Mouse (Mus musculus): Measurements from ENCODE around the gene Prkci. TPM values are rescaled to one million over a fixed set of nuclear protein-coding genes. Genes with fewer than 3 reads are reported as not detected.
A peak's percentile ranks its signal among the peaks of the same experiment; 100 is the strongest.

Gene Prkci
- total RNA-seq, 2 experiments from 2014 or later = 13.4 to 18.5 TPM

DNA sequence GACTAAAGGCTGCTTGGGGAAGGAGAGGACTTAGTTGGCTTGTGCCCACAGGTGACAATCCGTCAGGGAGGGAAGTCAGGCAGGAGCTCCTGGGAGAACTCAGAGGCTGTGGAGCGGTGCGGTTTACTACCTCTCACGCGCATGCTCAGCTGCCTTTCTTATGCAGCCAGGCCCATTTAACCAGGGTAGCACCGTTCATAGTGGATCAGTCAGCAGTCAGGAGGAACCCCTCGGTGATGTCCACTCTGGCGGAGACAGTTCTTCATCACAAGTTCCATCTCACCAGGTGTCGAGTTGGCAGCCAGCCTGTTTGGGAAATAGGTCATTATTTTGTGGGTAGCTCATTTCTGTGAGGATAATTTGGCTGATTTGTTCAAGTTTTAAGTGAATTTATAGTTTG is 36.1 kb downstream of the Prkci start:
- intact Hi-C loops (cut with DNase I) = no loop called here
- DNase-seq (ENCODE audit: low spot score) = no peak

DNA sequence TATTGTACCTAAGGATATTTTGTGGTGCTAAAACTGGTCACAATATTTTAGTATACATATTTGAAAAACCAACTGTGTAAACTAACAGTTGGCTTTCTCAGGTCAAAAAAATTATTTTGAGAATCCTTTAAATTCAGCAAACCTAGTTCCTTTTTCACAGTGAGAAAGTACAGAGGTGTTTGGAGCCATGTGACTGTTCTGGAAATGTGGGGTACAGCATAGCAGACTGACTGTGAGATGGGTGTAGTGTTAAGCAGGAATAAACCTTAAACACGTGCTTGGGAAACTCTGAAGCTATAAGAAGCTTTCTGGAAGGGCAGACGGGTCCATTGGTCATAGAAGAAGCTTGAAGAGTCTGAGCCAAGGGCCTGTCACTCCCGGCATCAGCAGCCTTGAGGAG is 38.1 kb downstream of the Prkci start:
- intact Hi-C loops (cut with DNase I) = no loop called here
- no peak for DNase-seq (ENCODE audit: low spot score)

DNA sequence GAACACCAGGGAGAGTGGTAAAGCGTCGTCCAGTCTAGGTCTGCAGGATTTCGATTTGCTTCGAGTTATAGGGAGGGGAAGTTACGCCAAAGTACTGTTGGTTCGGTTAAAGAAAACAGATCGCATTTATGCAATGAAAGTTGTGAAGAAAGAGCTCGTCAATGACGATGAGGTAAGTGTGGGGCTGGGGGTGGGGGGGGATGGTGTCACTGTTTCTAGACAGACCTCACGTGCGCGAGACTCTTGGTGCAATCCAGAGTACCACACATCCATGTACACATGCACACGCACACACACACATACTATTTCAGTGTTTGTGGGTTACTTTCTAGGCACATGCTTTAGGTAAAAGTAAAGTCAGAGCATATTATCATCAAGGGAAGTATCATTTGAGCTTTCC is 42.3 kb downstream of the Prkci start:
- intact Hi-C loops (cut with DNase I) = no loop called here
- DNase-seq (ENCODE audit: low spot score) = no peak

DNA sequence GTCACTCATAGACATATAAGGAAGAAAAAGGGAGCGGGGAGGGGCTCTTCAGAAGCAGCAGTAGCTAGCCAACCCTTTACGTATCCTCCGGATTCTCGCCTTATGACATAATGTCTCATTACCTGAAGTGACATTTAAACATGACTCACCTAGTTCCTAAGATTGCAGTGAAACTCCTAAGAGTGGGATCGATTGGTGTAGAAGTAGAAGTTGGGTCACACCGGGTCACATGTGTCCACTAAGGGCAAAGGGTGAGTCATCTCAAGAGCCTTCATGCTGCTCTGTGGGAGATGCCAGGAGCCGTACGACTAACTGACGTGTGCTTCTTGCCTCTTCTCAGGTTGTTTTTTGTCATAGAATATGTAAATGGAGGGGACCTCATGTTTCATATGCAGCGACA is 43.1 kb downstream of the Prkci start:
- DNase-seq (ENCODE audit: low spot score) = no peak
- intact Hi-C loops (cut with DNase I) = no loop called here

DNA sequence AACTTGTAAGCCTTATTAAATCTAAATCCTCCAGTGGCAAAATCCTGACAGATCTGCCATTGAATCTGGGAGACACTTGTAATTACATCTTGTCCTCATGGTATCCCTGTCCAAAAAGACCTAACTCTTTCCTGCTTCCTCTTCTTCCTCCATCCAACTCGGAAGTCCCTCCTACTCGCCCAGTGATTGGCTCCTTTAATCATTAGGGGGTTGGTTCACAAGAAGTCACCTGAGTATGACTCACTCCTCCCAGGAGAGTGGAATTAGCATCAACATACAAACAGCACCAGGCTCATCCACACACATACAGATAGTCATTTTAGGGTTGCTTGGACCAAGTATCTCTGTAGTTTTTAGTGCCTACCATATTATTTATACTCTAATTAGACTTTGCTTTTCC is 47.4 kb downstream of the Prkci start:
- intact Hi-C loops (cut with DNase I) = no loop called here

DNA sequence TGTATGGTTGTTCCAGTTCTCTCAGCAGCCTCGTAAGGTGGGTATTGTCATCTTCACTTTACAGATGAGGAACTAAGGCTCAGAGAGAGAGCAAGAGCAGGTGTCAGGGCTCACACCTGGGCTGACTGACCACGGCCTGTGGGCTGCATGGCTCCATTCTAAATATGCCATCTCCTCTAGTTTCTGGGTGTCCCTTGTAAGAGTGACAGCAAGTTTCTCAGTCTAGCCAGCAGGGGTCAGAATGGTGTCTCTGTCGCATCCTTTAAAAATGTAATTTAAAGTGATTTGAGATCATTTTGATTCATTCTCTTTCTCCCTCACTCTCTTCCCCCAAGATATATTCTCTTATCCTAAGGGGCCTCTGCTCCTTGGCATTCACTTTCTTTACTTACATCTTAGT is 51.7 kb downstream of the Prkci start:
- no peak for DNase-seq (ENCODE audit: low spot score)
- intact Hi-C loops (cut with DNase I) = no loop called here

More for the DNA sequence above, 47.4 kb downstream of the Prkci start:
- no peak for DNase-seq (ENCODE audit: low spot score)

DNA sequence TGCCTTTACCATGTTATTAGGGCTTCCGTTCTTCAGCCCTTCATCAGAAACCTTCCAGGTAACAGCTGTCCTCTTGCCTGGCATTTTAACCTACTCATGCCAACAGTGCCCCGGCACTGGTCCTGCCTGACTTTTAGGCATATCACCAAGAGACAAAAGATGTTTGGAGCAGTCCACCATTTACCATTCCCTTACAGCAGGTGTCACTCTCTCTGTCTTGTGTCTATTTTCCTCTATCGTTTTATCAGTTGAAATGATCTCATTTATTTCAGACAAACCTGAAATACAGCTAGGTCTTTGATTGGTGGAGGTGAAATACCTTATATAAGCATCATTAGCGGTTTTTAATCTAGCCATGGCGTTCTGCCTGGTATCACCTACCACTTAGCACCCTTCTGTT is 53.5 kb downstream of the Prkci start:
- intact Hi-C loops (cut with DNase I) = no loop called here

DNA sequence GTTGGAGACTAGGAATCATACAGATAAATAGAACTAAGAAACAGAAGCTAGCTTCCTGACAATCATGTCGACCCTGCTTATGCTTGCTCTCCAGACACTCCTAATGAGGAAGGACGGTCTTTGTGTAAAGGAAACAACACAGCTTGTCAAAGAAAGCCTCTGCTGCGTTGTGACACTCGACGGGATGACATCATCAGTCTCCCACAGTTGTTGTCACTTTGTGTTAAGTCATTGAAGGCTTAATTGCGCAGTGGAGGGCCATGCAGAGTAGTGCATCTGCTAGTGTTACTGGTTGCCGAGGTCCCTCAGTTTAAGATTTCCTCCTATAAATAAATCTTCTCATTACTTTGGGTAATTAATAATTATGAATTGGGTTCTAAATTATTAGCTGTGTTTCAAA is 54.8 kb downstream of the Prkci start:
- intact Hi-C loops (cut with DNase I) = loop anchor here (10.0 kb wide), 2 partner anchors 356 to 456 kb away; partner anchors contain the start of genes Actrt3 and Lrrc31
- no peak for DNase-seq (ENCODE audit: low spot score)

More for the DNA sequence above, 53.5 kb downstream of the Prkci start:
- DNase-seq (ENCODE audit: low spot score) = no peak

DNA sequence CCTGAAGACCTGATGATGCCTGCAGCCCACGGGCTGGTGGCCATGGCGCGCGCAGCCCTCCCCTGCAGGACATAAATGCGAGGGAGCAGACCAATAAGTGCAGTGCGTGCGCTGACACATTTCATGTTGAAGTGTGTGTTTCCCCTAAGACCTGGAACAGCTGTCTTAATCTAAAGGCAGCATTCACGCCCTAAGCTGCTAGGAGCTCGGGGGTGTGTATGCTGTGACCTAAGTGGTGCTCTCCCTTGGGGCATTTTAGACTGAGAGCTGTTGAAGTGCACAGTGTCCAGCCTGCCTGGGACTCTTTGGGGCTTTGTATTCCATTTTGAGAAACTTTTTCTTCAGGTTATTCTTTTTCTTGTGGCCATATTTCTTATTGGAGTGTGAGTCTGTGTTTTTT is 56.2 kb downstream of the Prkci start:
- no peak for DNase-seq (ENCODE audit: low spot score)
- intact Hi-C loops (cut with DNase I) = loop anchor here (10.0 kb wide), 2 partner anchors 357 to 457 kb away; partner anchors contain the start of genes Actrt3 and Lrrc31

DNA sequence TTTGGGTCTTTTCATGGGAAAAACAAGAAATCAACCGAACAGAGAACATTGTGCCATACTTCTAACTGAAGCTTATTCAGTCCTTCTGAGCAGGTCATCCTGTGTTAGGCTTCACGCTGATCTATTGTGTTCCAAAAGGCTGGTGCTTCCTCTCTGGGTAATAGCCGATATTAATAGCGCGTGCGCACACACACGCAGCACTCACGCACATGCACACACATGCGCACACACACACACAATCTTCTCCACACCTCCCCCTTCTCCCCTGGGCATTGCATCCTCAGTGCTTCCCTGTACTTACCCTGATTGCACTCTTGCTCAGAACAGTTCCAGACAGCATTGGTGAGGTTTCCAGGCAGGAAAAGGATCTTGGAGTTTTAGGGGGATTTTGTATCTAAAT is 57.6 kb downstream of the Prkci start:
- no peak for DNase-seq (ENCODE audit: low spot score)
- intact Hi-C loops (cut with DNase I) = loop anchor here (10.0 kb wide), 2 partner anchors 358 to 458 kb away; partner anchors contain the start of genes Actrt3 and Lrrc31

DNA sequence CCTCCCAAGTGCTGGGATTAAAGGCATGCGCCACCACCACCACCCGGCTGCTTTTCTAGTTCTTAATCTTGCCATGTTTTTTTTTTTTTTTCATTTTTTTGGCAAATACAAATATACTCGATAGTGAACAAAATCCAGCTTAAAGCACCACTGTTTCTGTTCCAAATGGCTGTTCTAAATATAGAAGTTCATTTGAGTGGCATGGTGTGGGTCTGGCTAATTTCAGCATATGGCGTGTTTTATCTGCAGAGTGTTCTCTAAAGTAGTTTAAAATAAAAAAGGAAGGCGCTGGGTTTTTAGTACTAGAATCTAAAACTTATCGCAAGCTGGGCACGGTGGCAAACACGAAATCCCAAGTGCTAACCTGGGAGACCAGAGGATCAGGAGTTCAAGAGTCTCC is 59.3 kb downstream of the Prkci start:
- intact Hi-C loops (cut with DNase I) = loop anchor here (10.0 kb wide), 2 partner anchors 360 to 460 kb away; partner anchors contain the start of genes Actrt3 and Lrrc31
- DNase-seq (ENCODE audit: low spot score) = no peak

DNA sequence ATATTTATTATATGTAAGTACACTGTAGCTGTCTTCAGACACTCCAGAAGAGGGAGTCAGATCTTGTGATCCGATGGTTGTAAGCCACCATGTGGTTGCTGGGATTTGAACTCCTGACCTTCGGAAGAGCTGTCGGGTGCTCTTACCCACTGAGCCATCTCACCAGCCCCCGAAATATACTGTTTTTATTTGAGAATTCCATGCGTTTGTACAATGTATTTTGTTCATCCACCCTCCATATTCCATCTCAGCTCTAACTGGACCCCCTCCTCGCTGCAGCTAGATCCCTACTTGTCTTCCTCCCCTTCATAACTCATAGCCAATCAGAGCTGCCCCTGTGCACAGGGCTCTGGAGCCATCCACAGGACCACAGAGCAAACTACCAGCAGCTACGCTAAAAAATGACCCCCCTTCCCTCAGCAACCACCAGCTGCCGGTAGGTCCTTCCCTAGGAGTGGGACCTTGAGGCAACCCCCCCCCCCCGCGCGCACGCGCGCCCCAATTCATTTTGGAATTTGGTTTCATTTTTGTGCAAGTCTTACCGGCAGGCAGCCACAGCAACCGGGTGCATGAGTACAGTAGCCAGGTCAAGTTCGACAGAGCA is 60.6 kb downstream of the Prkci start:
- DNase-seq (ENCODE audit: low spot score) = peak; percentile 13
- intact Hi-C loops (cut with DNase I) = loop anchor here (2.0 to 10.0 kb wide), 5 partner anchors 37 to 461 kb away; partner anchors contain the start of genes Actrt3 and Lrrc31

DNA sequence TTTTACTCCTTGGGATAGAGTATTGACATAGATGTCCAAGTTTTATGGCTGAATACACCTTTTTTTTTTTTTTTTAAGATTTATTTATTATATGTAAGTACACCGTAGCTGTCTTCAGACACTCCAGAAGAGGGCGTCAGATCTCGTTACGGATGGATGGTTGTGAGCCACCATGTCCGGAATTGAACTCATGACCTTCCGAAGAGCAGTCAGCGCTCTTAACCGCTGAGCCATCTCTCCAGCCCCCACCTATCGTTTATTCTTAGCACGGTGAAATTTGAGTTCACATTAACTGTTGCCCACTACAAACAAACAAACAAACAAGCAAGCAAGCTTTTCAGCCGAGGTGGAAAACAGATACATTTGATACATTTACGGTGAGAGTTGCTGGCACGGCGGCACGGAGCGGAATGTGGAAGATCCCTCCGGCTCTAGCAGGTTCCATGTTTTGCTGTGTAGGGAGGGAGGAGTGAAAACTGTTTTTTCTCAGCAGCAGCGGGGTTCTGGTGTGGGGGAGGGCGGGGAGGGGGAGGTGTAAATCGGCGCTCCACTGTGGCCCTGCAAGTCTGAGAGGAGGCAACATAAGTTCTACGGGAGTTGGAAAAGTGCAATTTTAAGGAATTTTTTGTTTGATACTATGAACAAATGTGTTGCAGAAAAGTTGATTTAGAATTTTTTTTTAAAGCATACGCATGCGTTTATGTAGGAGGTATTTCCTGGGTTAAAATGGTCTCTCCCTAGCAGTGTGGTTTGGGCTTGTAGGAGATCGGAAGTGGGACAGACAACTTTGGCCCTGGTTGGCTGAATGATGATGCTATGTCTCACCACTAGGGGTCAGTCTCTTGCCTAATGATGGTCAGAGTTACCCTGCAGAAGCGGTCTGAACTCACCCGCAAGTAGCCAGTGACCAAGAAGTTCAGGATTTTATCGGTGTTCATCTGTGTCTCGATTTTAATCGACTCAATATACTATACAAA is 61.4 kb downstream of the Prkci start:
- intact Hi-C loops (cut with DNase I) = loop anchor here (1.0 to 10.0 kb wide), 6 partner anchors 36 to 462 kb away; partner anchors contain the start of genes Actrt3 and Lrrc31
- peak; percentile 58 for DNase-seq (ENCODE audit: low spot score)

DNA sequence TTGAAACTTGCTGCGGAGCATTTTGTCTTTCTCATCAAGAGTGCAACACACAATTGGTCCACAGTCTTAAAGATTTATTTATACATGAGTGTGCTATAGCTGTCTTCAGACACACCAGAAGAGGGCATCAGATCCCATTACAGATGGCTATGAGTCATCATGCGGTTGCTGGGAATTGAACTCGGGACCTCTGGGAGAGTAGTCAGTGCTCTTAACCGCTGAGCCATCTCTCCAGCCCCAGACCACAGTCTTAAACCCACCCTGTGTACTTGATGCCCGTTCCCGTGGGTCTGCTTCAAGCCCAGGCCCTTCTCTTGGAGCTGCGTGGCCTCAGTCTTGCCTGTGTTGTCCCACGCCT is 65.2 kb downstream of the Prkci start:
- no peak for DNase-seq (ENCODE audit: low spot score)
- intact Hi-C loops (cut with DNase I) = loop anchor here (5.0 kb wide), 1 partner anchor 542 kb away; no protein-coding TSS in a partner anchor

DNA sequence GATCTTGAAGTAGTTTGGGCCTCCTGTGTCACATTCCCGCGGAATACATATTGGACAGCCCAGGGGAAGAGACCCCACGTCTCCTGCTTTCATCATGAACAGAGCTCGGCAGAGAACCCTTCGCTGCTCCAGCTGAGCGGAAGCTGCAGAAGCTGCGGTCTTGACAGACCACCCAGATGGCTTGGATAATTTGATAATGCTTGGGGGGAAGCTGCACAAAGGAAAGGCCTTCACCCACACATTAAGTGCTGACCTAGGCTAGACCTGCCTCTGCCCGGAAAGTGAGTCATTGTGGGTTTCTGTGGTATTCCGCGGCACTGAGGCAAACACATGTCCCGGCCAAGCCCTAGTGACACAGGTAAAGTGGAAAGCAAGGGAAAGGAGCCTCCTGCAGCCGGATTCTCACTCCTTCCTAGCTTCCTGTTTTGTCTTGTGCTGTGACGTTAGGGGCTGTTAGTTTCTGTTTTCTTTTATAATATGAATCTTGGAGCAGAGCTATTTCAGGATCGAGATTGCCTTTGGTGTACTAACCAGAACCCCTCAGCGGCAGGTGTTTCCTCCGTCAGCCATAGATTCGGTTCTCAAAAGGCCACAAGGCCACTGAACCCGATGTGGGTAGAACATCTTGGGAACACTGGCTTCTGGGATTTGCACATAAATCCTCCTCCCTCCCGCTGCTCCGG is 65.7 kb downstream of the Prkci start:
- intact Hi-C loops (cut with DNase I) = loop anchor here (5.0 kb wide), 1 partner anchor 541 kb away; no protein-coding TSS in a partner anchor

DNA sequence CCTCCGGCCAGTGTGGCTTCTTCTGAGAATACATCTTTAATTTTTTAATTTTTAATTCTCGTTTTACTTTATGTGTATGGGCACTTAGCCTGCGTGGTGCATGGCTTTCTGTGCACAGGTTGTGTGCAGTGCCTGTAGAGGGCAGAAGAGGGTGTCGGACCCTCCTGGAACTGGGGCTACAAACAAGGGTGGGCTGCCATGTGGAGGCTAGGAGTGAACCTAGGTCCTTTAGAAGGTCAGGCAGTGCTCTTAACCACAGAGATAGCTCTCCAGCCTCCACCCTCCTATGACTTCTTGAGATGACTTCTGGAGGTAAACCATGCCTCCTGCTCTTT is 66.2 kb downstream of the Prkci start:
- DNase-seq (ENCODE audit: low spot score) = no peak
- intact Hi-C loops (cut with DNase I) = loop anchor here (5.0 kb wide), 1 partner anchor 541 kb away; no protein-coding TSS in a partner anchor

More for the DNA sequence above, 65.7 kb downstream of the Prkci start:
- DNase-seq (ENCODE audit: low spot score) = no peak

DNA sequence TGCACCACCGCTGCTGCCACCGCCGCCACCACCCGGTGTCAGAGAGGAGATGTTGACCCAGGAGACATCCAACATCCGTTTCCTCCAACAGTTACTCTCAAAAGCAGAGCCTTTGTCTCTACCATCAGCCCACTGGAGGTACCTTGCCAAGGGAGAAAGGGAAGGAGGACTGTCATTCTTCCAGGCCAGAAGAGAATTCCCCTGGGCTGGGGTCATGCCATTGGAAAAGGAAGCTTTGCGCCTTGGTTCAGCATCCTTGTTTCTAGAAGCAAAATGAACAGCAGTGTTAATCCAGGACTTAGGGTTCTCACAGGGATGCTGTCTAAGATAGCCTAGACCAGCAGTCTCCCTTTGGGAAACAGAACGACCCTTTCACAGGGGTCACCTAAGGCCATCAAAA is 66.8 kb downstream of the Prkci start:
- DNase-seq (ENCODE audit: low spot score) = no peak
- intact Hi-C loops (cut with DNase I) = loop anchor here (5.0 kb wide), 1 partner anchor 540 kb away; no protein-coding TSS in a partner anchor

DNA sequence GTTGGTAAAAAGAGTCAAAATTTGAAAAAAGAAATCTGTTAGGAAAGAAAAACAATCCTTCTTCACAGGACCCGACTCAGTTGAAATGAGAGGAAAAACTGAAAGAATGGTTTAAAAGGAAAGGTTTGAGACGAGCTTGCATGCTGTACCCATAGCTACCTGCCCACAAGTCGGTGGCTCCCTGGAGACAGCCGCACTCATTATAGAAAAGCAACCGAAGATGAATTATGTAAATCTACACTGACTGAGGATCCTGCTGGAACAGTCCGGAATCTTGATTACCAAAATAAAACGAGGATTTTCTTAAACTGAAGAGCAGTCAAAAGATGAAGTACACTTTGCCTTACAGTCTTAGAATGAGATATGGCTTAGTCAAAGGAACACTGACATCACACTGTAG is 72.9 kb downstream of the Prkci start:
- no peak for DNase-seq (ENCODE audit: low spot score)
- intact Hi-C loops (cut with DNase I) = no loop called here

DNA sequence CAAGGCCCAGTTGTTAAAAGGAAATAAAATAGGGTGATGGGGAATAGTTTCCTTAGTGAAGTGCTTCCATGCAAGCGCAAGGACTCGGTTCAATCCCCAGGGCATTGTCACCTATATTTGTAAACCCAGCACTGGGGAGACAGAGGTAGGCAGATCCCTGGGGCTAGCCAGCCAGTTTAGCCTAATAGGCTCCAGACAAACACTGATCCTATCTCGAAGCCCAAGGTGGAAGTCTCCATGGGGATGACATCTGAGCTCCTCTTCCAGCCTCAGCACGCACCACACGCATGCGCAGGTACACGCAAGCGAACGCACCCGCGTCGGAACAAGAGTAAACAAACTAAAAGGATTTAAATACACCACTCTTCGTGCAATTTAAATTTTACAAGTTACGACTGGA is 76.3 kb downstream of the Prkci start:
- intact Hi-C loops (cut with DNase I) = no loop called here
- no peak for DNase-seq (ENCODE audit: low spot score)

DNA sequence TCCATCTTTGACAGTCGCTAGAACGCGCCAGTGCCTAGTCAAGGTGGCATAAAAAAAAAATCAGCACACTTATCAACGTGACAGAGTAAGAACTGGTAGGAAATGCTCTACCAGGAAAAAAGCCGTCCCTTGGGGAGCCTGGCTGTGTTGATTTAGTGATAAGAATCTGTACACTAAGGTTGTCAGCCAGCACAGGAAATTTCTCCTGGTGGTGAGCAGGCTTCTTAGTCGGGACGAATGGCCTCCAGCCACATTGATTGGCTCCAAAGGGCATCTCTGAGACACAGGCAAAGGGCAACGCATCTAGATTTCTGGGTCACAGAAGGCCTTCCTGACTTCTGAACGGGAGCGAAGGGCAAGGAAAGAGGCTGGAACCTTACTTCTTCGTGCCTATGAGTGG is 80.3 kb downstream of the Prkci start:
- intact Hi-C loops (cut with DNase I) = loop anchor here (2.0 kb wide), 1 partner anchor 15 kb away; no protein-coding TSS in a partner anchor
- no peak for DNase-seq (ENCODE audit: low spot score)
